Mouse (Mus musculus) kidney, postnatal 0 days (tissue): ENCODE data around the gene Tmbim6. TPM values are rescaled to one million over a fixed set of nuclear protein-coding genes. Genes with fewer than 3 reads are reported as not detected.
A peak's percentile ranks its signal among the peaks of the same experiment; 100 is the strongest.

Experiments used
- ATAC-seq: fragments of 200-750 bp; cut with Nextera tagmentation; replicated peaks from 2 replicates; pipeline ENCODE4 v1.8.0; 2017; ENCODE audit warnings: low read depth, moderate number of reproducible peaks, moderate TSS enrichment, moderate library complexity; ENCODE audit not compliant: low FRiP score
- DNase-seq: peaks from one replicate; pipeline ENCODE4 v3.0.0-alpha.2; 2016; ENCODE audit warnings: low spot score
- H3K27ac ChIP-seq: fragments of 300-500 bp; sonication (generic); 2 replicates; pipeline ENCODE4 v1.5.1; 2014; ENCODE audit warnings: mild to moderate bottlenecking
- H3K27me3 ChIP-seq: fragments of 300-500 bp; sonication (generic); 2 replicates; pipeline ENCODE4 v1.6.1; 2014; ENCODE audit warnings: low read length, mixed read lengths; ENCODE audit not compliant: insufficient read depth
- H3K36me3 ChIP-seq: fragments of 300-500 bp; sonication (generic); 2 replicates; pipeline ENCODE4 v1.6.1; 2014; ENCODE audit warnings: low read length, mixed read lengths; ENCODE audit not compliant: insufficient read depth
- H3K4me1 ChIP-seq: fragments of 300-500 bp; sonication (generic); replicated peaks from 2 replicates; pipeline ENCODE4 v1.6.1; 2014; ENCODE audit warnings: antibody characterized with exemption, low read length, mixed read lengths; ENCODE audit not compliant: insufficient read depth
- H3K4me2 ChIP-seq: fragments of 300-500 bp; sonication (generic); 2 replicates; pipeline ENCODE4 v1.6.1; 2014; ENCODE audit warnings: mild to moderate bottlenecking, low read length, moderate library complexity, mixed read lengths
- H3K4me3 ChIP-seq: fragments of 300-500 bp; sonication (generic); replicated peaks from 2 replicates; pipeline ENCODE4 v1.5.1; 2014; ENCODE audit warnings: low read depth, low read length
- H3K9ac ChIP-seq: fragments of 300-500 bp; sonication (generic); 2 replicates; pipeline ENCODE4 v1.6.1; 2014; ENCODE audit warnings: low read depth, low read length
- H3K9me3 ChIP-seq: fragments of 300-500 bp; sonication (generic); replicated peaks from 2 replicates; pipeline ENCODE4 v1.6.1; 2016; ENCODE audit warnings: low read length, inconsistent platforms, mixed read lengths
- CTCF ChIP-seq: IDR thresholded peaks from 2 replicates; pipeline ENCODE4 v1.5.1; 2016; ENCODE audit warnings: antibody characterized with exemption, low read depth, mild to moderate bottlenecking, moderate library complexity
- WGBS: fragments of 180-500 bp; shearing (Covaris S2); extraction: QIAGEN DNeasy Blood & Tissue Kit; methylation state at CpG from one replicate; pipeline ENCODE4 v1.1.7; 2014; 5-methylcytosine and 5-hydroxymethylcytosine counted together
- polyA plus RNA-seq: library from polyadenylated mRNA; unstranded; fragments of >200 nt; fragmentation: Nextera tagmentation; extraction: Ambion mirVana; gene quantifications from 2 replicates; pipeline ENCODE4 v1.2.1, GENCODE M21; 2015

Gene Tmbim6
- polyA plus RNA-seq, 1 experiment from 2014 or later, result 774 TPM

GRCm38 (mm10) chr15:99390472-99391401 is 1.9 kb upstream of the Tmbim6 start:
- WGBS, result 62% methylated on average over 7 of the region's 7 CpGs
- H3K4me1 ChIP-seq, result peaks cover 15% of the 10 kb centered on the region
- H3K4me2 ChIP-seq, result no peak overlapping the region
- no peak for ATAC-seq
- H3K9me3 ChIP-seq, result no peaks in the 10 kb centered on the region
- no peak for TF ChIP-seq CTCF
- no peak overlapping the region for H3K4me3 ChIP-seq
- no peak overlapping the region for H3K9ac ChIP-seq
- H3K36me3 ChIP-seq, result no peaks in the 10 kb centered on the region
- no peak for DNase-seq
- no peaks in the 10 kb centered on the region for H3K27me3 ChIP-seq
- H3K27ac ChIP-seq, result no peak overlapping the region

GRCm38 (mm10) chr15:99391975-99392374 is 707 bp upstream of the Tmbim6 start:
- WGBS, result 61% methylated on average over 6 of the region's 6 CpGs
- no peak for ATAC-seq
- H3K4me2 ChIP-seq, result peak overlapping the region; percentile 58
- no peaks in the 10 kb centered on the region for H3K27me3 ChIP-seq
- H3K9ac ChIP-seq, result peak overlapping the region; percentile 40; the same call in 1 of the 2 replicates
- H3K4me3 ChIP-seq, result peak overlapping the region; percentile 33; the same call in 1 of the 2 replicates
- no peak for DNase-seq
- H3K4me1 ChIP-seq, result peaks cover 26% of the 10 kb centered on the region
- no peaks in the 10 kb centered on the region for H3K9me3 ChIP-seq
- TF ChIP-seq CTCF, result no peak
- peak overlapping the region; percentile 90 for H3K27ac ChIP-seq
- no peaks in the 10 kb centered on the region for H3K36me3 ChIP-seq

DNA sequence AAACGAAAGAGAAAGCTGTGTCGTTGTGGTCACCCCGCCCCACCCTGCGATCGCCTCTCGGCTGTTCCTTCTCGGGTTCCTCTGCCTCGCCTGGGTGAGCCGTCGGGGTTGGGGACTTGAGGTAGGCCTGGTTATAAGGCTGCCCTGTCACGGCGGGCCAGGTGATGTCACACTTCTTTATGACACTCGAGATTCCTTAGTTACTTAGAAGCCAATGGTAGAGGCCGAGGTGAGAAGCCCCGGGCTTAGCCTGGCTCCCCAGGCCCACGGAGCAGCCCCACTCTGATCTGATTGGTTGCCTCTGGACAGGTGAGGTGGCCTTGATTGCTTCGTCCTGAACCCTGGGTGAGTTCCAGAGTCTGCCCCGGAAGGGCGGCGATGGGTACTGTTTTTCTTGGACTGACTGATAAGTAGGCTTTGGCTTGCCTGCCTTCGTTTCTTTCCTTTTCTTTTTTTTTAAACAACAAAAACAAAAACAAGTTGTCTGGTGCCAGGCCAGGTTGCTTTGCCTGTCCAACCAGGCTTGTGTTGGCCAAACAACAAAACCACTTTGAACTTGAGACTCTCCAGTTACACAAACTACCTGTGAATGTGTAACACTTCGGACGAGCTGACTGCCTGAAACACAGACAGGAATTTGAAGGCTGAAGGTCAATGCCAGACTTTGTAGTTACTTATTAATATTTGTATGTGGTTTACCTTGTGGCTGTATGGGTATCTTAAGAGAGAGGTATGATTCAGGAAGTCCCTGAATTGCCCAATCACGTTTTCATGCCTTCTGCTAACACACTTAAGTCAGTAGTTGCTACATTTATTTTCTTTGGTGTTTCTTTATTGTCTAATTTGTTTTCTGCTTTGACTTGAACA is 937 bp downstream of the Tmbim6 start:
- WGBS, result 1% methylated on average over 24 of the region's 24 CpGs
- Histone ChIP-seq H3K36me3 (no peaks in the 10 kb centered on the region), H3K9ac (peak overlapping the region; percentile 97), H3K27me3 (no peaks in the 10 kb centered on the region), H3K4me3 (peak overlapping the region; percentile 92), H3K9me3 (no peaks in the 10 kb centered on the region), H3K4me1 (peaks cover 34% of the 10 kb centered on the region), H3K4me2 (peak overlapping the region; percentile 78), H3K27ac (peak overlapping the region; percentile 99)
- no peak for TF ChIP-seq CTCF
- DNase-seq, result peak; percentile 63
- peak; percentile 55 for ATAC-seq

DNA sequence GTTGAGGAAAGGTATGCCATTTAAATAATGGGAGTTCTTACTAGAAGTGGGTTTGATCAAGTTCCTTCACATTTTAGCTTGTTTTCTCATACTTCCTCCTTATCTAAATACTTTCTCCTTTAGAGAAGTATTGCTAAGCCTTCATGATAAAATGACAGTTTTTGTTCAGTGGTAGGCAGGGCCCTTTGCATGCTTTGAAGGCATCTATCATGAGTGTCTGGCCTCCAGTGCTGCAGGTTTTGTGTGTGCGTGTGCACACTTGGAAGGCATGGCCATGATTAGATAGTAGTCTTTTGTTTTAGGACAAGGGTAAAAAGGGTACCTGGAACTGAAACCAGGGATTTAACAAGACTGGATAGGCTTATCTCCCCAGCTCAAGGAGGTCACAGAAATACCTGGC is 3.8 kb downstream of the Tmbim6 start:
- no peak for DNase-seq
- no peak for ATAC-seq
- Histone ChIP-seq H3K4me3 (no peak overlapping the region), H3K4me2 (peak overlapping the region; percentile 78), H3K36me3 (no peaks in the 10 kb centered on the region), H3K27me3 (no peaks in the 10 kb centered on the region), H3K9ac (no peak overlapping the region), H3K9me3 (no peaks in the 10 kb centered on the region), H3K4me1 (peaks cover 47% of the 10 kb centered on the region), H3K27ac (no peak overlapping the region)
- 53% methylated on average over 1 of the region's 1 CpGs for WGBS
- no peak for TF ChIP-seq CTCF

DNA sequence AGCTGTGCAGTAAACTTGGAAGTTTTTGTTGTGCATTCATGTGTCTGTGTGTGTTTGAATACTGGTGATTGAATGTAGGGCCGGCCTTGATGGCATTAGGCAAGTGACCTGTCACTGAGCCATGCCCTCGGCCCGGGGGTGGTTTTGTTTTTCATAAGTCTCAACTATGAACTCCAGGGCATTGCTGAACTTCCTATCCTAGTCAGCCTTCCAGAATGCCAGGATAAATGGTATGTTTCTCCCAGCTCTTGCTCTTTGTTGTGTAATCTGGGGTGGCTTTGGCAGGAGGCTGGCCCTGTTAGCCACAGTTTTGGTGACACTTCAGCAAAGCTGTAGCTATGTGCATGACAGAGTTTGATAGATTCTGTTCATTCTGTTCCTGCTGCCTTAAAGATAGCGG is 4.2 kb downstream of the Tmbim6 start:
- no peaks in the 10 kb centered on the region for H3K36me3 ChIP-seq
- H3K4me2 ChIP-seq, result peak overlapping the region; percentile 78
- no peak overlapping the region for H3K9ac ChIP-seq
- ATAC-seq, result no peak
- DNase-seq, result no peak
- no peaks in the 10 kb centered on the region for H3K27me3 ChIP-seq
- peaks cover 46% of the 10 kb centered on the region for H3K4me1 ChIP-seq
- H3K27ac ChIP-seq, result no peak overlapping the region
- H3K4me3 ChIP-seq, result no peak overlapping the region
- 30% methylated on average over 4 of the region's 4 CpGs for WGBS
- no peak for TF ChIP-seq CTCF
- no peaks in the 10 kb centered on the region for H3K9me3 ChIP-seq

DNA sequence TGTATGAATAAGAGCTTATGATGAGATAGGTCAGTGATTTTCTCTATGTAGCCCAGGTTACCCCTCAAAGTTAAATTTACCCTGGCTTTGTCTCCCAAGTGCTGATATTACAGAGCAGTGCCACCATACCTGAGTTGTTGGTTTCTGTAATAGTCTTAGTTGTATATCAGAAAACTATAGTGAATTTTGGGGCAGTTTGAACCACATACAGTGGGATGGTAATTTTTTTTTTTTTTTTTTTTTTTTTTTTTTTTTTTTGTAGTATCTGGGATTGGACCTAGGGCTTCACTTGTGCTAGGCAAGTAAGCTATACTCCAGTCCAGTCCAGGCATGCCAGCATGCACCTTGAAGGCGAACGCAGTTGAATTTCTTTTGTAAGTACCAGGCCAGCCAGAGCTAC is 4.9 kb downstream of the Tmbim6 start:
- Histone ChIP-seq H3K4me1 (peaks cover 41% of the 10 kb centered on the region; the same call in 1 of the 2 replicates), H3K4me2 (no peak overlapping the region), H3K27me3 (no peaks in the 10 kb centered on the region), H3K36me3 (peaks cover 5% of the 10 kb centered on the region), H3K27ac (no peak overlapping the region), H3K9me3 (no peaks in the 10 kb centered on the region), H3K9ac (no peak overlapping the region), H3K4me3 (no peak overlapping the region)
- ATAC-seq (no peak), DNase-seq (no peak)
- 81% methylated on average over 2 of the region's 2 CpGs for WGBS
- TF ChIP-seq CTCF, result no peak
